Mouse (Mus musculus): ENCODE measurements around the gene Myct1. TPM values are rescaled to one million over a fixed set of nuclear protein-coding genes. Genes with fewer than 3 reads are reported as not detected.

Gene Myct1
- polyA plus RNA-seq, 1 experiment from 2014 or later, result 6.6 TPM

DNA sequence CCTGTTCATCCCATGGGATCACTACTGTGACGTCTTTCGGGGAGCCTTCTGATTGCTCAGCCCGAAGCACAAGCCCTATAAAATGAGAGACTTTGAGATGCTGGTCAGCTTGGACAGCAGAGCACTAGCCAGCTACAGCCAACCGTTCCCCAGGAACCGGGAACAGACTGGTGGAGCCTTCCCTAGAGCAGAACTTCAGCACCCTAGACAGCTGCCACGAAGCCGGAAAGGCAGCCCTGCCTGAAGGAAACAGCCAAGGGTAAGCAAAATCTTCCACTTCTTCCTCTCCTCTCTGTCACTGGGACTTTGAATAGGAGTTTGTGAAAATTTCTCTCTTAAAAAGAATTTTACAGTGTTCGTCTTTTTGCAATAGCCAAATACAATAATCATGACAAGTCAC, 45.5 kb downstream of the Myct1 start, which contains the start of gene Vip:
TSS of gene Vip (plus strand) at position 107 of the 400 bp plus-strand sequence.
- no peaks in the 10 kb centered on the region for H3K36me3 ChIP-seq (ENCODE audit: control insufficient read depth, insufficient read depth, low read length)
- H3K4me3 ChIP-seq (ENCODE audit: low read length), result no peak within 1 kb of the TSS
- no peaks in the 10 kb centered on the region for H3K27me3 ChIP-seq (ENCODE audit: control insufficient read depth, insufficient read depth, low read length)
- no peak within 1 kb of the TSS for H3K9ac ChIP-seq (ENCODE audit: low read depth, low read length)
- 24% methylated on average over 8 of the region's 8 CpGs for WGBS
- no peaks in the 10 kb centered on the region for H3K9me3 ChIP-seq (ENCODE audit: control insufficient read depth, low read length)
- no peak within 1 kb of the TSS for H3K27ac ChIP-seq (ENCODE audit: low read depth, low read length)
- ATAC-seq (ENCODE audit: low FRiP score, low TSS enrichment), result peak; percentile 73; the same call in 1 of the 2 replicates
- no peak within 1 kb of the TSS for H3K4me2 ChIP-seq (replicated peaks; ENCODE audit: low read depth, low read length)
- H3K4me1 ChIP-seq (ENCODE audit: control insufficient read depth, insufficient read depth, low read length), result no peaks in the 10 kb centered on the region

Other genes starting within 250 kb of the Myct1 start
- gene Syne1, start 42.3 kb upstream of the Myct1 start, polyA plus RNA-seq (2014; fragmentation: Nextera tagmentation; extraction: Ambion mirVana), result 3.6 and 5.8 TPM in 2 replicates
- 0.91 and 1.2 TPM in 2 replicates for gene Vip, start 45.4 kb downstream of the Myct1 start, polyA plus RNA-seq (2014; fragmentation: Nextera tagmentation; extraction: Ambion mirVana)
- 79.0 and 85.1 TPM in 2 replicates for gene Fbxo5, start 211.8 kb downstream of the Myct1 start, polyA plus RNA-seq (2014; fragmentation: Nextera tagmentation; extraction: Ambion mirVana)
- 18.9 and 19.4 TPM in 2 replicates for gene Mtrf1l, start 230.1 kb downstream of the Myct1 start, polyA plus RNA-seq (2014; fragmentation: Nextera tagmentation; extraction: Ambion mirVana)